Mouse (Mus musculus) kidney, postnatal 10 days (tissue): ENCODE measurements around the gene Faap100.

Source experiments
- DNase-seq: peaks from one replicate; pipeline ENCODE4 v3.0.0; 2021; ENCODE audit warnings: mixed read lengths

Faap100 gene

DNA sequence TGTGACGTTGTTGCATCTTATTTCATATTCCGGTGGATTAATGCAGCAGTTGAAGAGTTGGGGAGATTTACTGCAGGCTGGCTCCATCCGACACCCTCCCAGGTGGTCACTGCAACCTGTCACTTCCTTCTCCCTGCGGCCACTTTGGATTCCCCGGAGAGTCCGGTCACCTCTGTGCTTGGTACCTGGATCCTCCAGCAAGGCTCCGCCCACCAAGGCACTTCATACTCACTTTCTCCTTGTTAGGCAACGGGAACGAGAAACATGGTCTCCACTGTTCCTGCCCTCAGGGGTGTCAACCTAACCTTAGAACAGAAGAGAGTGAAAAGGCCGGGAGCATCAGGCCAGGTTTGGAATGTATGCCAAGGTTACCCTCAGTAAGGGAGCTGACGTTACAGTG lies 27.9 kb downstream of the Faap100 start:
- peak; percentile 68 for DNase-seq

DNA sequence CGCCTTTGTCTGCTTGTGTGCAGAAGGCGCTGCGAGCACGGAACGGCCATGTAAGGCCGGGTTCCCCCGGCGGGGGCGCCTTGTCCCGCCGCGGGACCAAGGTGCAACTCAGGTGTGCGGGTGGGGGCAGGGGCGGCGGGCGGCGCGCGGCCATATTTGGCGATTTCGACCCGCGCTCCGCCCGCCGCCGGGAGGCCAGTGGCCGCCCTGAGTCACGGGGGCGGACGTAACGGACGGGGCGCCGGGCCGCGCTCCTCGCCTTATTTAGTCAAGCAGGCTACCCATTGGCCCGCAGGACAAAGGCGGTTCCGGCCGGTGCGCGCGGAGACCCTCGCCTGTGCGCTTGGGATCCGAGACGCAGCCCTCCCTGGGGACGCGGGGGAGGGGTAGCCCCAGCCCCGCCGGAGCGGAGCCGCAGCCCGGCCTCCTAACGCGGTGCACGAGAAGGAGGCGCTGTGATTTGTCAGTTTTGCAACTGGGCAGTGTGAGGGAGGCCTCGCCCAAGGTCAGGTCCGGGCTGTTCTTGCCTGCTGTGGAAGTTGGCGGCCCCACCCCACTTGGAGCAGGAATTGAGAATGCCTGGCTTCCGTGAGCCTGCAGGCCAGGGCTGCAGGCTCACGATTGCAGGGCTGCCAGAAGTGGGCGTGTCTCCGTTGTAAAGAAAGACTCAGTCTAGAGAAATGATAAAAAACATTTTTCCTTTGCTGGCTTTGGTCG lies 28.4 kb downstream of the Faap100 start:
- DNase-seq = peak; percentile 96

- peak; percentile 72 for DNase-seq
These were observed 29.1 kb downstream of the Faap100 start for GRCm38 (mm10) chr11:120349371-120349985.

DNA sequence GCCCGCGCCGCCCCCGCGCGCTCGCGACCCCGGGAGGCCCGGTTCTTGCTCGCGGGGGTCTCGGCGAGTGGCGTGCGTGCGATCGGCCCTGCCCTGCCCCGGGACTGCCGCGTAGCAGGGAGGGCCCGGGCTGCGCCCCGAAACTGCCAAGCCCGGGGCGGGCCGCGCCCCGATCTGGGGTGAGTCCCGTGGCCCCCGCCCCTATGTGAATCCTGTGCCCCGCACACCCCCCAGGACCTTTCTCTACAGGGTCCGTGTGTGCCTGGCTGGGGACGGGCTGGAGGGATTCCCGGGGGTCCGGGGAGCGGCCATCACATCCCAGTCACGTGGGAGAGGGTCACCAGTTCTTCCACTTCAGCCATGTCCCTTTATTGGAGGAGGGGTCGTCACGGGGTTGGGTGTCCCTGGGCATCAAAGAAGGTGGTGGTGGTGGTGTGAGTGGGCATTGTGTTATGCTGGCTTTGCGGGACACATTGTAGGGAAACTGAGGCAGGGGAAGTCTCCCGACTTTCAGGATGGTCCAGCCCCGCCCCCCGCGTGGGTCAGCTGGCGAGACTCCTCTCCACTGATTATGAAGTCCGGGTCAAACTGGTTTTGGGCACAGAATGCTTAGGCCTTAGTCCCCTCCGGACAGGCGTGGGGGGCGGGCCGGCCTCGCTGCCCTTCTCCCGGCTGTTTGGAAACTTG lies 29.7 kb downstream of the Faap100 start:
- peak; percentile 83 for DNase-seq

- DNase-seq = peak; percentile 94
These were observed 30.5 kb downstream of the Faap100 start, which contains the start of gene Actg1 for GRCm38 (mm10) chr11:120347791-120348683. Actg1 (minus strand) TSS chr11:120348542.

- peak; percentile 20 for DNase-seq
These were observed 31.3 kb downstream of the Faap100 start for GRCm38 (mm10) chr11:120347301-120347700.

GRCm38 (mm10) chr11:120346383-120347034 lies 32.1 kb downstream of the Faap100 start:
- DNase-seq = peak; percentile 21

- peak; percentile 25 for DNase-seq
These were observed 33.4 kb downstream of the Faap100 start for GRCm38 (mm10) chr11:120345067-120345681.

DNA sequence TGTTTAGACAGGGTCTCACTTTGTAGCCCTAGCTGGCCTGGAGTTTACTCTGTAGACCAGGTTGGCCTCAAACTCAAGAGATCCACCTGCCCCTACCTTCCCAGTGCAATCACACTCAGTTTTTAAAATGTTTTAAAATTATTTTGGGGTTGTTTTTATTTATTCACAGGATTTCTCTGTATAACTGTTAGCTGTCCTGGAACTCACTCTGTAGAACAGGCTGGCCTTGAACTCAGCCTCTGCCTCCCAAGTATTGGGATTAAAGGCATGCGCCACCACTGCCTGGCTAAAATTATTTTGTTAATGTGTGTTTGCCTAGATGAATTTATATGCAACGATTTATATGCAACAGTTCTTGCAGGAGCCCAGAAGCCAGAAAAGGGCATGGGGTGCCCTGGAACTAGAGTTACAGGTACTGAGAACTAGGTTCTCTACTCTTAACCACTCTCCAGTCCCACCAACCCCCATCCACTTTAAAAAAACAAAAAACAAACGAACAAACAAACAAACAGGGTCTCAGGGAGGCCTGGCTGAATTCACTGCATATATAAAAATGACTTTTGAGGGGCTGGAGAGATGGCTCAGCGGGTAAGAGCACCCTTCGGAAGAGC lies 34.1 kb downstream of the Faap100 start:
- peak; percentile 11 for DNase-seq

GRCm38 (mm10) chr11:120343519-120344309 lies 34.9 kb downstream of the Faap100 start:
- peak; percentile 27 for DNase-seq

GRCm38 (mm10) chr11:120342656-120343160 lies 35.9 kb downstream of the Faap100 start:
- peak; percentile 3 for DNase-seq

- DNase-seq = peak; percentile 7
These were observed 36.9 kb downstream of the Faap100 start for GRCm38 (mm10) chr11:120341661-120342060.

DNA sequence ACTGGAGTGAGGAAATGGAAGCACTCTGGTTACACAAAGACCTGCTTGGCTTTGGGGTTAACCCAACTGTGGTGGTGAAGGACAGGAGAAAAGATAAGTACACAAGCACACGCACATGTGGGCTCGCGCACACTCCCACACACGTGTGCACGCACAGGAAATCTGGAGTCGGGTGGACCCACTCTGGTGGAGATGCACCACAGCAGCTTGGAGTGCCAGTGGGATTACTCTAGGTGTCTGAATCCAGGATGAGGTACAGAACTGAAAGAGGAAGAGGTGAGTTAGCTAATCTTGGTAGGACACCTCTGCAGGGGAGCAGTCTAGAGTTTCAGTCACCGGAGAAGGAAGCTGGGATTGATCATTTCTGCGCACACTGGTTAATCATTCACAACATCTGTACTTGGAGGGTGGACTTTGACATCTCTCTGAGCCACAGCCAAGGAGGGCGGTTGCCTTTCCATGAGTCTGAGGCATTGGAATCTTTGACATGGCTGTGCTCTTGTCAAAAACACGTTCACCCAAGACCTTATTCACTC lies 38.5 kb downstream of the Faap100 start:
- peak; percentile 65 for DNase-seq

- peak; percentile 7 for DNase-seq
These were observed 39.8 kb downstream of the Faap100 start for GRCm38 (mm10) chr11:120338786-120339185.

DNA sequence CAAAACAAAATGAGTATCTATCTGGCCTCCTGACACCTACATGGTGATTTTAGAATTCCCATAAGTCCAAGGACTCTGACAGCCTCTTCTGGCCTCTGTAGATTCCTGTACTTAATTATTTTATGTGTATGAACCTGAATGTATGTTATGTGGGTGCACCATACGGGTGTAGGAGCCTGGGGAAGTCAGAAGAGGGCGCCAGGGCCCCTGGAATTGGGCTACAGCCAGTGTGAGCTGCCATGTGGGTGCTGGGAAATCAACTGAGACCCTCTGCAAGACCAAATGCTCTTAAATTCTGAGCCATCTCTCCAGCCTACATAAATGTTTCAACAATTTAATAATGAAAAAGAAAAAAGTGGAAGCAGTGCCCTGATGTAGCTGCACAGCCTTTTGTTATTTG lies 41.1 kb downstream of the Faap100 start:
- peak; percentile 7 for DNase-seq

DNA sequence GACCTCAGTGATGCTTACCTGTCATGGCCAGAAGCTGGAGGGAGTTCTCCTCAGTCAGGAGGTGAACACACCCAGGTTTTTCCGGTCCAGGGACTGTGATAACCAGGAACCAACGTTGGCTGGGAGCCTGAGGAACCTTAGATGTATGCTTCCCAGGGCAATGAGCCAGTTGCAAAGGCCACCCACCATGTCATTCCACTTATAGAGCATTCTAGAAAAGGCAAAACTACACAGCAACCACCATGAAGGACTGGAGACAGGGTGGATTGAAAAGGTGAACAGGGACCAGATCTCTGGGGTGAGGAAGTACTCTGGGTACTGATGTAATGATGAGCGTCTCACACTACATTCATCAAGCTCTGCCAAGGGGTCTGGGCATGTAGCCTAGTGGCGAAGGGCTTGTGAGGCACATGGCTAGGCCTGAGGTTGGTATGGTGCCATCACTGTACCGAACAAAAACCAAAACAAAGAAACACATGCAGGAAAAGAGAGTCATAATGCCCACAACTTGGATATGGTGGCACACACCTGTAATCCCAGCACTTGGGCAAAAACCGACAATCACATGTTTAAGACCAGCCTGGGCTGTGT lies 43.0 kb downstream of the Faap100 start:
- DNase-seq = peak; percentile 6

DNA sequence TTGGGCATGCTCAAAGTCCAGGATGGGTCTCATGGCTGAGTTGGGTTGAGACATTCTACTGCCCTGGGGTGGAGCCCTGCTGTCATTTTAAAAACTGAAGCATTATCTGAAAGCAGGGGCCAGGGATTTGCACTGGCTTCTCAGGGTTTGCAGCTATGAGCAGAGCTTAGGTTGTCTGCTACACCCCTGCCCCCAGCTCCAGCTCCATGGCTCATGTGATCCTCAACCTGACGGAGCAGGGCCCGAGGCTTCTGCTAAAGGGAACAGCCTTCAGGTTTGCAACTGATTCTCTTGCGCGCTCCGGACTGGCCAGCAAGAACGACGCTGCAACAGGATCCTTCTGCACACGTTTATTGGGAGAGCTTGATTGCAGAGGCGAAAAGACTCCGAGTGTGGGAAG lies 58.4 kb downstream of the Faap100 start:
- DNase-seq = no peak

DNA sequence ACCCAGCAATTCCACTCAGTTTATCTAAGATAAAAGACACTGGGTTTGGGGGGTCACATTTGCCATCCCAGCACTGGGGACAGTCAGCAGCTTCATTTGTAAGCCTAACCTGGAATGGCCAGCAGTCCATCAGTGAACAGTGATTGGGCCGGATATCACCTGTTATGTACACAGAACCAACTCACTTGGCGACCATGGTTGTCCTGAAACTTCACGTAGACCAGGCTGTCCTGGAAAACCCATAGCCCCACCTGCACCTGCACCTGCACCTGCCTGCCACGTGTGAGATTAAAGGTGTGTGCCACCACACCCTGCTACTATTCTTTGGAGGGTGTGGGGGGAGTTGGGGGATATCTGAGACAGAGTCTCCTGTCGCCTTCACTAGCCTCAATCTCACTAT lies 59.3 kb downstream of the Faap100 start:
- DNase-seq = no peak
